Mouse (Mus musculus) megakaryocyte, embryonic 14.5 days (primary cell): Measurements from ENCODE around the gene AB124611.

ENCODE experiments used
- FLI1 ChIP-seq: IDR thresholded peaks from 2 replicates; pipeline ENCODE4 v1.6.1; 2012; ENCODE audit warnings: low read length, inconsistent platforms, mixed read lengths
- GATA1 ChIP-seq: IDR thresholded peaks from 3 replicates; pipeline ENCODE4 v1.6.1; 2012; ENCODE audit warnings: mixed read lengths, low read length, inconsistent platforms, borderline replicate concordance

DNA sequence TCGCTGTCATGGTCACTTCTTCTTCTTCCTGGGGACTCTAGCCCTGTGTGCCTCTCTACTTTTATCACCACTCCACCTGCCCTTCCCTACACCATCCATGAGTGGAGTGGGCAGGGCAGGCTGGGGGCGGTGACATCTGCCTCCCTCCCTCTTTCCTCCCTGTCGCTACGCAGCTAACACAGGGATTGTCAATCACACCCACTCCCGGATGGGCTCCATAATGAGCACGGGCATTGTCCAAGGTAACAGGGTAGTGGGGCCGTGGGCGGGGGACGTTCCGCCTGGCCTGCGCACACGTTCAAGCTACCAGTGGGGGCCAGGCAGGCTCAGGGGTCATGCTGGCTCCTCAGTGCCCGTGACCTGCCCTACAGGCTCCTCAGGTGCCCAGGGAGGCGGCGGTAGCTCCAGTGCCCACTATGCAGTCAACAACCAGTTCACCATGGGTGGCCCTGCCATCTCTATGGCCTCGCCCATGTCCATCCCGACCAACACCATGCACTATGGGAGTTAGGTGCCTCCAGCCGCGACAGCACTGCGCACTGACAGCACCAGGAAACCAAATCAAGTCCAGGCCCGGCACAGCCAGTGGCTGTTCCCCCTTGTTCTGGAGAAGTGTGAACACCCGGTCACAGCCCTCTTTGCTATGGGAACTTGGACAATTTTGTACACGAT, 61.8 kb downstream of the AB124611 start:
- TF ChIP-seq FLI1 = no peak
- TF ChIP-seq GATA1 = no peak
